Mouse (Mus musculus): ENCODE measurements around the gene Nps. TPM values are rescaled to one million over a fixed set of nuclear protein-coding genes. Genes with fewer than 3 reads are reported as not detected.
"Not testable (repeated sequence)": the region's sequence is repeated elsewhere in the genome, so short reads cannot be mapped to it uniquely, and the experiment has no call there.

Nps gene
- not detected for total RNA-seq (2021)
- long read RNA-seq, experiment 1, result 0 reads
- long read RNA-seq, experiment 2, result 0 reads

DNA sequence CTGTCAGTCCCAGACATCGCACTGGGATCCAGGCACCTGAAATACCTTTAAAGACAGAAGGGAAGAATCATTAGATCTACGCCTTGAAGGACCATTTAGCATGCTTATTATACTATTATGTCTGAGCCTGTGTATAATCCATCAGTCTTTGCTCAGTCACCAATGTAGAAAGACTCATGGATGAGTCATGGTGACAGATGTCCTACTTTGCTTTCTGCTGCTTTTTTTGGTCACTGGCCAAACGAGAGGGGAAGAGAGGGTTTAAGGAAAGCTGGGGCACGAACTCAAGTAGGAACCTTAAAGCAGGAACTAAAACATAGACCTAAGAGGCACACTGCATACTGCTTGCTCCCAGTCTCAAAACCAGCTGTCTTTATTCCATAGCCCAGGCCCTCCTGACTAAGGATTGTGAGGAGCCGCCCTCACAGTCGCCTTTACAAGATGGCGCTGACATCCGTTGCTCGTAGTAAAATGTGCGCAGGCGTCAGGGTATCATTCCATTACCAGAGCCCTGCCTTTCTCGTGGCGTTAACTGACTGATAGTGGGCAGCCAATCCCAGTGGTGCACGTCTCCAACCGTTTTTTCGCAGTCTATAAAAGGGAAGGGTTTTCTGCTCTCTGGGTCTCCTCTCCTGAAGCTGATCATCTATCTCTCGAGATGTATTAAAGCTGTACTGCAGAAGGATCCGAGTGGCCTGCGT is at the start of gene Nps:
Gene Nps (plus strand): TSS at position 651 of the 701 bp plus-strand sequence.
- intact Hi-C loops (cut with DNase I); DNase-seq: not testable (repeated sequence)

- DNase-seq, result no peak
- intact Hi-C loops (cut with DNase I), result no loop called here
Measured at GRCm38 (mm10) chr7:135208947-135209567, 49.4 kb upstream of the Nps start.

DNA sequence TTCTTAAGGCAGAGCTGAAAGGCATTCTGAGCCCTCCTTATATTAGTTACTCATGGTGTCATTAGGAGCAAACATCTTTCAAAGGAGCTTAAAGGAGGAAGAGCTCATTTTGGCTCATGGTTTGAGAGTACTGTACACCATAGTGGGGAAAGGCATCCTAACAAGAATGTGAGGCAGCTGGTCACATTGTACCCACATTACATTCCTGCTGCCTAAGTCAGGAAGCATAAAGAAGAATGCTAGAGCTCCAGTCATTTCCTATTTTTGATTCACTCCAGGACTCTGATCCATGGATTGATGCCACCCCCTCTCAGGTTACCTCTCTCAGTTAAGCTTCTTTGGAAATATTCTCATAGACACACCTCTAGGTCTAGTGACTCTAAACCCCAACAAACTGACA is 48.2 kb upstream of the Nps start:
- intact Hi-C loops (cut with DNase I), result no loop called here
- no peak for DNase-seq

GRCm38 (mm10) chr7:135210831-135211230 is 47.7 kb upstream of the Nps start:
- intact Hi-C loops (cut with DNase I), result no loop called here
- no peak for DNase-seq

GRCm38 (mm10) chr7:135212505-135212904 is 46.0 kb upstream of the Nps start:
- intact Hi-C loops (cut with DNase I), result no loop called here
- peak; percentile 24 to 39 for DNase-seq

GRCm38 (mm10) chr7:135221475-135221874 is 37.0 kb upstream of the Nps start:
- intact Hi-C loops (cut with DNase I), result no loop called here
- DNase-seq, result no peak

- intact Hi-C loops (cut with DNase I), result no loop called here
- DNase-seq, result no peak
Measured at GRCm38 (mm10) chr7:135226021-135226420, 32.5 kb upstream of the Nps start.

- intact Hi-C loops (cut with DNase I), result no loop called here
- no peak for DNase-seq
Measured at GRCm38 (mm10) chr7:135237152-135237551, 21.4 kb upstream of the Nps start.

- intact Hi-C loops (cut with DNase I), result no loop called here
- DNase-seq, result no peak
Measured at GRCm38 (mm10) chr7:135239441-135239840, 19.1 kb upstream of the Nps start.

DNA sequence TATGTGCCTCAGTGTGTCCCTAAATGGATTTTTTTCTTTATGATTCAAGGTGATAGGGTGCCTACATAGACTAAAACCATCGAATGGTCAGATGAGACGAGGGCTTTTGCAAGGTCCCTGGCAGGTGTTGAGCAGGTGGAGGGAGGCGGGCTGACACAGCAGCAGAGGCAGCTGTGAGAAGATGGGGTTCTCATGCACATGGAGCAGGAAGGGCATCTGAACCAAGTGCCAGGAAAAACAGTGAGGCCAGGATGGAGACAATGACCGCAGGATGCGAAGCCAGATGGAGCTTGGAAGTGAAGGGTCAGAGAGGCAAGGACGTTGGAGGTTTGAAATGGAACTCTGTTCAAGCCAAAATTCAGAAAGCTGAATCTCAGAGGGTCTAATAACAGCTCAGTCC is 18.5 kb upstream of the Nps start:
- no peak for DNase-seq
- intact Hi-C loops (cut with DNase I), result no loop called here

- DNase-seq, result no peak
- intact Hi-C loops (cut with DNase I), result no loop called here
Measured at GRCm38 (mm10) chr7:135240636-135241035, 17.9 kb upstream of the Nps start.

- intact Hi-C loops (cut with DNase I), result no loop called here
- DNase-seq, result no peak
Measured at GRCm38 (mm10) chr7:135244171-135244880, 14.2 kb upstream of the Nps start.

DNA sequence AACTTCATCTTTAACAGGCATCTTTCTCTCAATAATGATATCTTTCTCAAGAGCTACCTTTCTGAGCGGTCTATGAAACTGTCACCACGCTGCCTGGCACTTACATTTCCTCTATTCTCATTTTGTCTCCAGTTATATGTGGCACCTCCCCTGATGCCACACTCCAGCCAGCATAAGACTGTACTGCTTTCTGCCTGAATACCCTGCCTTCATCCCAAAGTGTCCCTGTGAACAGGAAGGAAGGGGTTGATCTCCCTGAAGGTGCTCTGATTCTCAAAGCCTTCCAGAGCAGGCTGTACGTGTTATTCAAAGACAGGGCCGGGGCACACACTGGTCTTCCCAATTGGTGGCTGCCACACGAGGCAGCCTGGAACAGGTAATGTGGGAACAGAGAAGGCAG is 12.1 kb upstream of the Nps start:
- intact Hi-C loops (cut with DNase I), result no loop called here
- no peak for DNase-seq

GRCm38 (mm10) chr7:135253249-135253648 is 5.3 kb upstream of the Nps start:
- intact Hi-C loops (cut with DNase I), result no loop called here

GRCm38 (mm10) chr7:135254423-135254822 is 4.1 kb upstream of the Nps start:
- no peak for DNase-seq
- intact Hi-C loops (cut with DNase I), result no loop called here

More at GRCm38 (mm10) chr7:135253249-135253648, 5.3 kb upstream of the Nps start:
- DNase-seq, result no peak

DNA sequence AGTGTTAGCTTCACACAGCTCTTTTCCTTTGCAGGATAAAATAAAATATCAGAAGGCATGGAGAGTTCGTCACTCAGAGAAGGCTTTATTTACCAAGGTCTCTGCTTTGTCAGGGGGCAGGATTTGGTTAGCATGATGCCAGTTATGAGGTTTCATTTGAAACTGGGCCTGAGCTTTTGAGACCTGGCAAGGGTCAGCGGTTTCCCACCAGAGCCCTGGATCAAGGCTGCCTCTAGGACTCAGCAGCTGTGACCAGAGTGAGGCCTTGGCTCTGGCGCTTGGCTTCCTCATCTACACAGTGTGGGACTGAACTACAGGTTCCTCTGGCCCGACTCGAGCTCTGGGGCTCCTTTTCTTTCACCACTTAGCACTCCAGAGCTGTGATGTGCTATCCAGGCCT is 12.5 kb downstream of the Nps start:
- intact Hi-C loops (cut with DNase I), result no loop called here
- DNase-seq, result no peak

GRCm38 (mm10) chr7:135283212-135283611 is 24.7 kb downstream of the Nps start:
- intact Hi-C loops (cut with DNase I), result no loop called here
- DNase-seq, result no peak

- intact Hi-C loops (cut with DNase I), result no loop called here
- no peak for DNase-seq
Measured at GRCm38 (mm10) chr7:135289976-135290375, 31.5 kb downstream of the Nps start.

DNA sequence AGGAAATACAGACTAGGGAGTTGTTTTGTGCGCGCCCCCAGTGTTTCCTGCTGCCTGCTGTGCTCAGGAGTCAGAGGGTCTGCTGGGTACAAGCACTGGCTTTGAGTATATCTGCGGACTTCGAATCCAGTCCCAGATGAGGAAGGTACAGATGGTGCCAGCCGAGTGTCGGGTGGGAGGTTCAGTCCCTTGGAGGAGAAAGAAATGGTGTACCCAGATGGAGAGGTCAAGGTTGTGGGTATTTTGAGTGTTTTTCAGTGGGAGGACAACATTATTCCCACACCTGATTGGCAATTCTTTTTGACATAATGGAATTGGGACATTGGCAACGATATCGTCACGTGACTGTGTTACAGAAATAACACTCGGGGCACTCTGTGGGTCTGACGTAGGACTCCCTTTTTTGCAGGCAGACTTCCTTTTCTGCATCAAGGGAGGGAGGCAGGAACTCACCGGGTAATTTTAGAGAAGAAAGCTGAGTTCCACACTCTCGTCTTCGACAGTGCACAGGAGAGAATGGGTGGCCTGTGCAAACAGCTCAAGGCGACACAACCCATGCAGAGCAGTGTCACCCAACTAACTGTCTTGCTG is 33.2 kb downstream of the Nps start:
- DNase-seq, result no peak
- intact Hi-C loops (cut with DNase I), result no loop called here

GRCm38 (mm10) chr7:135294498-135294897 is 36.0 kb downstream of the Nps start:
- no peak for DNase-seq
- intact Hi-C loops (cut with DNase I), result no loop called here

GRCm38 (mm10) chr7:135304496-135304895 is 46.0 kb downstream of the Nps start:
- no peak for DNase-seq
- intact Hi-C loops (cut with DNase I), result no loop called here

Measured in gastrocnemius, postnatal 36 days (tissue).